Mouse (Mus musculus): ENCODE measurements at regions not wholly inside any gene's neighbourhood (a gene's known extent, or its start where the extent isn't known, plus 50 kb on each side); places are given as distances from the start of the nearest gene placed in this dataset.

DNA sequence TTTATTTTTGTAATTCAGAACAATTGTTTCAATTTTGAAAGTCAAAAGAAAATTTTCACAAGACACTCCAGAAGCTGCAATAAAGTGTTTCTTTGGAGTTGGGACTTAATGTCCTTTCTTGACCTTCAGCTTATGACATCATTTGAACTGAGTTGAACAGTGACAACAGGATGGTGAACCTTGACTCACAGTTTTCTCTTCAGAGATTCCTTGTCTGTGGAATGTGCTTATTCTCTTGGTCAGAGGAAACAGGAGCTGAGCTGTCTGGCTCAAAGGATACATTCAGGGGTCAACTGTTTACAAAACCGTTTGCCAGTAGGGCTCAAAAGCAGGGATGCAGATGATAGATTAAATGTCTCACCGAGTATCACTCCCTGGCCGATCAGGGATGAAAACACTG is 408.0 kb downstream of the Col12a1 start:
- TF ChIP-seq EP300 (IDR thresholded peaks at IDR 0.05) (no peak), CTCF (IDR thresholded peaks at IDR 0.05) (no peak)
